Mouse (Mus musculus) liver, postnatal 0 days (tissue): ENCODE measurements around the gene Ttc23l.

ENCODE experiments used
- CTCF ChIP-seq: sonication (generic); IDR thresholded peaks from 2 replicates; pipeline ENCODE4 v1.5.1; 2016; ENCODE audit warnings: antibody characterized with exemption, low read depth
- EP300 ChIP-seq: IDR thresholded peaks from 2 replicates; pipeline ENCODE4 v1.6.1; 2016; ENCODE audit warnings: antibody characterized with exemption, low read depth, mild to moderate bottlenecking

DNA sequence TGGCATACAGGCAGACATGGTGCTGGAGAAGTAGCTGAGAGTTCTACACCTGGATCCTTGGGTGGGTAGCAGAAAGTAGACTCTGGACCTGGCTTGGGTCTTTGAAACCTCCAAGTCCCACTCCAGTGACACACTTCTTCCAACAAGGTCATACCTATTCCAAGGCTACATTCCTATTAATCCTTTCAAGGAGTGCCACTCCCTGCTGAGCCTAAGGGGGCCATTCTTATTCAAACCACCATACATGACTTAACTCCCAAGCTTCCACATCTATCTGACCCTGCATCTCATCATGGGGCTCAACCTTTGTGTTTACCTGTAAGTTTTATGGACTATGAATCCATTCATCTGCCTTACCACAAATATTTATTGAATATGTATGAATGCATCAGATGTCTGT is 3.8 kb upstream of the Ttc23l start:
- no peak for TF ChIP-seq CTCF
- TF ChIP-seq EP300 = no peak
